Mouse (Mus musculus) embryonic fibroblast, embryonic 13.5 days (primary cell): ENCODE measurements around the gene Dcun1d4.

Experiments
- CTCF ChIP-seq: IDR thresholded peaks from 2 replicates; pipeline ENCODE4 v1.5.1; 2011; ENCODE audit warnings: mild to moderate bottlenecking, control low read depth, low read length, moderate library complexity, borderline replicate concordance; ENCODE audit not compliant: insufficient read depth
- POLR2A ChIP-seq: IDR thresholded peaks from 2 replicates; pipeline ENCODE4 v1.6.1; 2011; ENCODE audit warnings: low read depth, mild to moderate bottlenecking, control low read depth, low read length, moderate library complexity

DNA sequence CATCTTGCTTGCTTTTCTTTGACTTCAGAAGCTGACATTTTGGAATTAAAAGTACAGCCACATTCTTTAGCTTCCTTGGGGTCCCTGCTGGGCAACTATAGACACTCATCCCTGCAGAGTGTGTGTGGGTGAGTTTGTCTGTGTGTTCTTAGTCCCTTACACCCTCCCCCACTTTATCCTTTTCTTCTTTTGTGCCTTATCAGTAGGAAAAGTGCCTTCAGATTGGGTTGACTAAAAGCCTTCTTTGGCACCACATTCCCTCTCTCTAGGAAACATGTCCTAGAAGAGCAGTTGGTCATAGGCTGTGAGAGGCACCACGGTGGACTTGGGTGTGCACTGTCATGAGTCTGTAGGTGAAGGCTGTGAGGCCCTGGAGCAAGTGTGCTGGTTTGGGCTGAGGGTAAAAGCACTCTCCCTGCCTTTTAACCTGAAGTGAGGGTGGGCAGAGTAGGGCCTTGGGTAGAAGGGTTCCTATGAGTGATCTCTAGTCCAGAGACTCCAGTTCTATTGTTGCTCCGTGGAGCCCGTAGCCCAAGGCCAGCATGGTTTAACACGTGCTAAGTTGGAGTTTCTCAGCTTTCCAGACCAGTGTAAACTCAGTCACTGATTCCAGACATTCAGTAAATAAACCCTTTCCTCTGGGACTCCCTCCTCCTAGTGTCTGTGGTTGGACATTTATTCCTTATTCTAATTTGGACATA is 43.6 kb downstream of the Dcun1d4 start:
- TF ChIP-seq POLR2A: no peak
- TF ChIP-seq CTCF: no peak
